Mouse (Mus musculus): ENCODE results near the gene Wbp1. TPM values are rescaled to one million over a fixed set of nuclear protein-coding genes. Genes with fewer than 3 reads are reported as not detected.

The Wbp1 gene
- total RNA-seq, 2 experiments from 2014 or later, result 58.2 to 61.4 TPM

DNA sequence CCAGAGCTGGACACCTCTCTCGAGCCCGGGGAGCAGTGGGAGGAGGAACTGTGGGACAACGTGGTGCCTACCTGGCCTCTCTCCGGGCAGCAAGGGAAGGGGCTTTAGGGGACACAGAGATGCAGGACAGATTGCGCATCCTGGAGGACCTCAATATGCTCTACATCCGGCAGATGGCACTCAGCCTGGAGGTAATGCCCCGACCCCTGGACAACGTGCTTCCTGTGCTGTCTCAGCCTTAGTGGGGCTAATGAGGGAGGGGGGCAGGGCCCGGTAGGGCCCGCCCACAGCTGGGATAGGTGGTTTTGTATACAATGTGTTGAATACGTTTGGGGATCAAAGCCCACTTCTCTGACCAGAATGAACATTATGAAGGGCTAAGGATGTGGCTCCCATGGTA, 16.7 kb upstream of the Wbp1 start:
- no peak for DNase-seq

DNA sequence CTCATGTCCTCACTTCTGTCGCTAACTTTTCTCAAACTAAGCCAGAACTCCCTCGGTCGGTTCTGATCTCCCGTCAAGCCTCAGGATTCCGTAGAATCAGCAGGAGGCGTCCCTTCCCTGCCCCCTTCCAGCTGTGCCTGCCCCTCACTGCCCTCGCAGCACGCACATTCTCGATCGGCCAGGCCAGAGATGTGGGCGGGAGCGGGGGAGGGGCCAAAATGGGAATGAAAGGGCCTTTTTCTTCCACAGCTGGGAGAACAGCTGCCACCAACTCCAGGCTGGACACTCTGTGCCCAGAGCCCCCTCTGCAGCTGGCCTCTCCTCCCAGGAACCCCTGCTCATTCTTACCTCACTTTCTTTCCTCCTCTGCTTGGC, 16.2 kb upstream of the Wbp1 start:
- DNase-seq, result peak; percentile 79 to 81

DNA sequence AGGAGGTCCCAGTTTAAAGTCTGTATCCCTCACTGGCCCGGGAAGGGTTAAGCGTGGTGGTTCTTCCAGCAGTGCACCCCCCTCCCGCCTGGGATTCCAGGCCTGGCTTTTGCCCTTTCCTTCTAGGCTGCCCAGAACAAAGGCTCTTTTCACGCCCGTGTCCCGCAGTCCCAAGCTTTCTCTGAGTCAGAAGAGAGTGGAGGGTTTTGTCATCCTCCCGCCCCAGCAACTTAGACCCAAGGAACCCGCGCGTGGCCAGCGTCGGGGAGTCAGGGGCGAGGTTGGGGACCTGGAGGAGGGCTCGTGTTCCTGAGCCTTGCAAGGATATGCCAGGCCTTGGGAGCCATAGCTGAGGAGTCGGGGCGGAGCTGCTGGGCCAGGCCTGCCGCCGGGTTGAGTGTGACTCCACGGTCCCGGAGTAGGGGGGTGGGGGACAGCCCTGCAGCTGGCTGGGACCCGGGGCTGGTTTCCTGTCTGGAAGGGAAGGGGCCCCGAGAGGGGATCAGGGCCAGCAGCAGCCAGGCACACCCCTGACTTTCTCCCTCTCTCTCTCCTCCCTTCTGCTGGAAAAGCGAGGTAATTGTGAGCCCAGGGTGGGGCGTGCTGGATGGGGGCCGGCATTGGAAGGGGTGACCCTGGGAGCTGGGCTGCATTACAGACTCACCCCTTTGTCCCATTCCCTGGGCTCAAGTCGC, 15.7 kb upstream of the Wbp1 start:
- peak in 1 of 2 experiments; percentile 56 for DNase-seq

DNA sequence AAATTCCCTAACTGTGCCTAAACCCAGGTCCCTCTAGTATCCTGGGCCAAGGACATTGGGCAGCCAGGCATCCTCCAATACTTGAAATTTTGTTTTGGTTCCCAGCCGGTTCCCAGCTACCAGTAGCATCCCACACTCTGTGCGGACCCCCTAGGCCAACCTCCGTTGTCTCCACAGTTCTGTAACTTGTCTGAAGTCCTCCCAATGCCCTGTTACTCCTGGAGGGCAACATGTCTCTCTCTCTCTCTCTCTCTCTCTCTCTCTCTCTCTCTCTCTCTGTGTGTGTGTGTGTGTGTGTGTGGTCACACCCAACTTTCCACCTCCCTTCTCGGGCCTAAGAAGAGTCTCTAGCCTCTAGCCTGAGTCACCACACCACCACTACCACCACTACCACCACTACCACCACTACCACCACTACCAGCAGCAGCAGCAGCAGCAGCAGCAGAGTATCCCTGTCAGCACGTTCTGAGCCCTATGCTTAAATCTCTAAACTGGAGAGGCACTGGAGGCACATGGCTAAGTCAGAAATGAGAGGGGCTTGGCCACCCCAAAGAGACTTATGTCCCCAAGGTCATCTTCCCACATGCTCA, 15.0 kb upstream of the Wbp1 start:
- no peak for DNase-seq

DNA sequence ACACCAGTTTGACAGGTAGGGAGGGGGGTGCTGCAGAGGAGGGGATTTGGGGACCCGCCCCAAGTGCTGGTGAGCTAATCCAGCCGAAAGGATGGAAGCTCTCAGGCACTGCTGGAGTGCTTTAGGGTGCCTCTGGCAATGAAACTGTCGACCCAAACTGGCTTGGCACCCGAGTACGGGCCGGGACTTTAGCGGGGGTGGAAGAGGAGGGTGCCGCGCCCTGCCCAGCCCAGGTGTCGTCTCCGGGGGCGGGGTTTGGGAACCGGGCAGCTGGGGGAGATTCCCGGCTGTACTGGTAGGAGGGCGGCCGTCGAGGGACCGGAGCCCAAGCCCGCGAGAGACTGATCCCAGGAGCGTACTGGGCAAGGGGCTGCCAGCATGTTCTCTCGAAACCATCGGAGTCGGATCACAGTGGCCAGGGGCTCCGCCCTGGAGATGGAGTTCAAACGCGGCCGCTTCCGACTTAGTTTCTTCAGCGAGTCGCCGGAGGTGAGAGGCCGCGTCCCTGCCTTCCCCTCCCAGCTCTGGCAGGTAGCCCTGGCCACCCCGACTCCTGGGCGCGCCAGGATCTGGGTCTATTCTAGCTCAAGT, 14.3 kb upstream of the Wbp1 start:
- DNase-seq, result no peak

DNA sequence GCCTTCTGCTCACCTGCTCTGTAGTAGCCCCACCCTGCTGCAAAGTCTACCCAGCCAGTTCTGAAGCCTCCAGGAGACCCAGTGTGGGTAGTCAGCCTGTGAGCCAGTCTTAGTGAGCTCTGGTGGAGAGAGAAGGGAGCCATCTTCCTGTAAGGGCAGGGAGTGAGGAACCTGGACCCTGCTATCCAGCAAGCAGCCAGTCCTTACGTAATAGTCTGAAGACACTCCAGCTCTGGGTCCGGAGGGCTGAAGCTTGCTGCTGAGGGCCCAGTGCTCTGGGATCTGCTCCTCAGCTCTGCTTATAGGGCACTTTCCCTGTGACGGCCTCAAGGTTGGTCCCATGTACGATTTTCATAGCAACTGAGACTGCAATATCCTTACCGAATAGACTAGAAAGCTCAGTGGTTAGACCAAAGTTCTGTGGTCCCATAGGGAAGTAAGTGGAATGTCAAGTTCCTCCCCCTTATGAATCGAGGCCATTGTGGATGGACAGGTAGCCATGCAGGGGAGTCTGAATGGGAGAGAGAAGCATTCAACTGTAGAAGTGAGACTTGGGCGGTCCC, 13.7 kb upstream of the Wbp1 start, which contains the start of gene Rtkn:
Rtkn (plus strand) TSS at position 513 of the 563 bp plus-strand sequence.
- DNase-seq, result peak in 1 of 2 experiments; percentile 2

DNA sequence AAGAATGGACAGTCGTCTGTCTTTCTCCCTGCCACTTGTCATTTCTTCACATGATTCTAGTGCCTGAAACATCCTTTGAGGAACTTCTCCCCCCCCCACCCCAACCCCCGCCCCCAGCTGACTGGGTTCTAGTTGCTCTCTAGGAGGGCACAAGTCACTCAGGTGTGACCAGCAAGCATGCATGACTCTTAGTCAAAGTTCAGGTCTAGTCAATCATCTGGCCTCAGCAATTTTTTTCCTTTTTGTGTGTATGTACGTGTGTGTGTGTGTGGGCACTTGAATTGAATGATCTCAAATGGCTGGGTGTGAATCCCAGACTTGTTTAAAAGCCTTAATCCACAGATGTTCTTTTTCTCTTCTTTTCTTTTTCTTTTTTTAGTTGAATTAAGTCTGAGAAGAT, 12.9 kb upstream of the Wbp1 start:
- DNase-seq, result no peak

DNA sequence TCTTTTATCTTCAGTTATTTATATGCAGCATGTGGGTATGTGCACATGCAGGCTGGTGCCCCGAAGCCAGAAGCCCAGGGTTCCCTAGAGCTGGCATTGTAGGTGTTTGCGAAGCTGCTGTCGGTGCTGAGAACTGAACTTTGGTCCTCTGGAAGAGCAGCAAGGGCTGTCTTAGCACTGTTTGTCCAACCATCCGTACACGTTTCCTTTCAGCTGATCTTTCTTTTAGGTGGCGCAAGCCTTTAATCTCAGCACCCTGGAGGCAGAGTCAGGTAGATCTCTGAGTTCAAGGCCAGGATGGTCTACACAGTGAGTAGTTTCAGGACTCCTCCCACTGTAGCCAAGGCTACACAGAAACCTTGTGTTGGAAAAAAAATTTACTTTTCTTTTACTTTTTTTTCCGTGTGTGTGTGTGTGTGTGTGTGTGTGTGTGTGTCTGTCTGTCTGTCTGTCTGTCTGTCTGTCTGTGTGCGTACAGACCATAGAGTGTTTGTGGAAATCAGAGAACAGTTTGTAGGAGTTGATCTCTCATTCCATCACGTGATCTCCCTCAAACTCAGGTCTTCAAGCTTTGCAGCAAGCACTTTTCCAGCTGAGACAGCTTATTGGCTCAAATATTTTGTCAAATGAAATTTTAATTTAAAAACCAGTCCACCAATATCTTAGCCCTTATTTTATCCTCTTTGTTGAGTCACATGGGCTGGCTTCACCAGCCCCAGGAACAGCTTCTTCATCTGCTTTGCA, 11.0 kb upstream of the Wbp1 start:
- DNase-seq, result no peak

DNA sequence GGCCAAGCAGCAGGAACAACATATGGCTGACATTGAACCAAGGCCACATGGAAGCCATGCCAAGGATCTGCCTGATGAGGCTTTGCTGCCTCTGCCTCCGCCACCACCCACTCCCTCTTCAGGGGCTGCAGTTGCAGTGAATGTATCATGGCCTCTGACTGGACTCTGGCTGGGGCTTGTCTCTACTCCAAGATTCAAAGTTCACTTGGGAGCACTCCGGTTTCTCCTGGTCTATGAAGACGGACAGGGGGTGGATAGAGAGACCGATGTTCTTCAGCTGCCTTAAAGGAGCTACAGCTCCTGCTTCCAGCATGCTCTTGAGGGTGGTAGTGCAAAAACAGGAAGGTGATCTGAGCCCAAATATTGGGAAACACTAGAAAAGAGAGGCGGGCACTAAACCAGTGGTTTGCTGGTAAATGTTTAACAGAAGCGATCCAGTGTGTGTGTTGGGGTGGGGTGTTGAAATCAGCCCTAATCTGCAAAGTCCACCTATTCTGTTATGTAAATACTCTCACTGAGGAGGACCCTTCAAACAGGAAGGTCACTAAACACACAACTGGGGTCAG, 10.2 kb upstream of the Wbp1 start:
- DNase-seq, result no peak

DNA sequence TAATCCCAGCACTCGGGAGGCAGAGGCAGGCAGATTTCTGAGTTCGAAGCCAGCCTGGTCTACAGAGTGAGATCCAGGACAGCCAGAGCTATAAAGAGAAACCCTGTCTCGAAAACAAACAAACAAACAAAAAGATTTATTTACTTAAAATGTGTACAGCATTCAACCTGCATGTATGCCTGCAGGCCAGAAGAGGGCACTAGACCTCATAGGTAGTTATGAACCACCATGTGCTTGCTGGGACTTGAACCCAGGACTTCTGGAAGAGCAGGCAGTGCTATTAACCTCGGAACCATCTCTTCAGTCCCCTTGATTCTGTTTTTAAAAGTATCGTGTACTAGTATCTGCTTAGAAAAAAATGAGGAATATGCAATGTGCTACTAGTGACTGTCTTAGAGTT, 6.1 kb upstream of the Wbp1 start:
- DNase-seq, result no peak

DNA sequence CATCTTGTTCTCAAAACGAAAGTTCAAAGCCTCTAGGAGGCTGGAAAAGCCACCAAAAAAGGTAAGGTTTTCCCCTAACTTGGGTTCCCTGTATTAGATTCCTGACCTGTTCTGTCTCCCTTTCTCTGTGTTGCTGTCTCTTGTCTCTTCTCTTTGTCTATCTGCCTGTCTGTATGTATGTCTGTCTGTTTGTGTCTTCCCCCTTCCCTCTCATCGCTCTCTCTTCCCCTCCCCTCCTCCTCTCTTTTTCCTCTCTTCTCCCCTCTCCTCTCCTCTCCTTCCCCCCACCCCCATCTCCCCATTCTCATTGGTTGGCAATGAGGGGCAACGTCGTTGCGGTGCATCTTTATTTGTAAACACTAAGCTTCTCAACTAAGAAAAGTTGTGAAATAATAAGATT, 4.0 kb upstream of the Wbp1 start, which contains the start of gene Ino80b:
Ino80b (minus strand) TSS at position 101 of the 400 bp plus-strand sequence.
- DNase-seq, result no peak

DNA sequence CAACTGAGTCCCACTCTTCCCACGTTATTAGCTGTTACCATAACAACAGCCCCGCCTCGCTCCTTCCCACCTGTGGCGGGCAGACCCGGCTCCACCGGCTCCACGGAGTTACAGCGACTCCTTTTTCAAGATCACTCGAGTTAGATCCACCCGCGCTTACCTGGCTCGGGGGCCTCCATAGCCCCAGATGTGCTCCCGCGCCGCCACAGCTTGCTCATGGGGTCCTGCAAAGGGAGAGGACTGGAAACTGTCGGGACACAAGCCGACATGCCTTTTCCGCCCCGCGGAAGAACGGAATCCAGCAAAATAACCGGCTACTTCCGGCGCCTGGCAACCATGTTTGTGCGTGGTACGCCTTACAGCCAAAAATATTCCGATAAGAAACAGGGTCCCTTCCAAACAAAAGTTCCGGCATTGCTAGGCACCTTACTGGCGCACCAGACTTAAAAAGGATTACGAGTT, 3.5 kb upstream of the Wbp1 start:
- DNase-seq, result peak; percentile 88 to 89

DNA sequence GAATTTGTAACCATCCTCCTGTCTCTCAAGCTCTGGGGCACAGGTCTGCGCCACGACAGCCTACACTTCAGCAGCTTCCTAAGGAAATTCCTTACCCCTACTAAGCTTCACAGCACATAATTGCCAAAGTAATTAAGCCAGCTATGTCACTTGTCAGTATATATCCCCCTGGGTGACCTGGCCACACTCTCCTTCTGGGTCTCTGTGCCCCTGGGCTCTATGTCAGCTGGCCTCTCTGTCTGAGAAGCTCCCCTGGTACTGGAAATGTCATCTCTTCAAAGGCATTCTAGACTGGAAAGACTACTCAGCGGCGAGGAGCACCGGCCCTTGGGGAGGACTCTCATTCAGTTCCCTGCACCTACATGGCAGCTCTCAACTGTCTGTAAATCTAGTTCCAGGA, 1.6 kb upstream of the Wbp1 start:
- no peak for DNase-seq

DNA sequence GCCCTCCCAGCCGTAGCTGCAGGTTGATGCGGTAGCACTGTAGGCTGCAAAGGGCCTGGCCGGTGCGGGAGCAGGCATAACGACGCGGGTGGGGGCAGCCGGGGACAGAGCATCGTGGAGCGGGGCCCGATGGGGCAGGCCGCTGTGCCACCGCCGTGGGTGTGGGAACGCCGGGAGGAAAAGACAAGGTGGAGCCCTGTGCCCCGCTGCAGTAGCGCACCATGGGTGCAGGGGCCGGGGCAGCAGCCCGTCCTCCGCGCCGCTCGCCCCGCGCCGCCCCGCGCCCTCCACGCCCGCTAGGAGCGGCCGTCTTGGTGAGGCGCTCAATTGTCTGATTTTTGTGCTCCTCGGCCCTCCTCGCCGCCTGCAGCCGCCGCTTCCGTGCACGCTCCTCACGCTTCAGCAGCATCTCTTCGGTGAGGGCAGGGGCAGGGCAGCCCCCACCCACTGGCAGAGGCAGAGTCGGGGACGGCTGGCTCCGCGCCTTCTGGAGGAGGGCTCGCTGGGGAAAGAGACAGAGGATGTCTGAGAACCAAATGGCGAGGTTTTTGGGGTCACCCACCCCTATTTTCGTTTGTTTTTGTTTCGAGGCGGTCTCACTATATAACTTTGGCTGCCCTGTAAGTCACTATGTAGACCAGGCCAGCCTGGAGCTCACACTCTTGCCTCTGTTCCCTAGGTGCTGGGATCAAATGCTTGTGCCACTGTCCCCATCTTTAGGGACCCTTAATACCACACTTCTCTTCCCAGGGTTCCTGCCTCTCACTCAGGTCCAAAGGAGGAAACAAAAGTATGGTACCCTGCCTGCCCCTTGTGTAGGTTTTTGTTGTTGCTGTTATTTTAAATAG, 728 bp upstream of the Wbp1 start:
- DNase-seq, result no peak

DNA sequence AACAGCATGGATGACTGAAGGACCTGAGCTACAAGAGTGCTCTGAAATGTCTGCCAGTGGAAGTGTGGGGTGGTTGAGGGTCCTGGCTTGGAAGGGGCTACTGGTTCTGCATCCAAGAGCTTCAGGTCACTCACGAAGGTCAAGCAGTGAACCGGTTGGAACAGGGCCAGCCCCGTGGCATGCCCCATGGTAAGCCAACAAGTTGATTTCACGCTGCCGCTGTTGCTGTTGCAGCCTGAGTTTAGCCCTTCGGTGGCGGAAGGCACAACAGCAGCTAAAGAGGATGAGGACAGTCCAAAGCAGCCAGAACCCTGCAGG, 1.7 kb downstream of the Wbp1 start:
- DNase-seq, result peak in 1 of 2 experiments; percentile 20

DNA sequence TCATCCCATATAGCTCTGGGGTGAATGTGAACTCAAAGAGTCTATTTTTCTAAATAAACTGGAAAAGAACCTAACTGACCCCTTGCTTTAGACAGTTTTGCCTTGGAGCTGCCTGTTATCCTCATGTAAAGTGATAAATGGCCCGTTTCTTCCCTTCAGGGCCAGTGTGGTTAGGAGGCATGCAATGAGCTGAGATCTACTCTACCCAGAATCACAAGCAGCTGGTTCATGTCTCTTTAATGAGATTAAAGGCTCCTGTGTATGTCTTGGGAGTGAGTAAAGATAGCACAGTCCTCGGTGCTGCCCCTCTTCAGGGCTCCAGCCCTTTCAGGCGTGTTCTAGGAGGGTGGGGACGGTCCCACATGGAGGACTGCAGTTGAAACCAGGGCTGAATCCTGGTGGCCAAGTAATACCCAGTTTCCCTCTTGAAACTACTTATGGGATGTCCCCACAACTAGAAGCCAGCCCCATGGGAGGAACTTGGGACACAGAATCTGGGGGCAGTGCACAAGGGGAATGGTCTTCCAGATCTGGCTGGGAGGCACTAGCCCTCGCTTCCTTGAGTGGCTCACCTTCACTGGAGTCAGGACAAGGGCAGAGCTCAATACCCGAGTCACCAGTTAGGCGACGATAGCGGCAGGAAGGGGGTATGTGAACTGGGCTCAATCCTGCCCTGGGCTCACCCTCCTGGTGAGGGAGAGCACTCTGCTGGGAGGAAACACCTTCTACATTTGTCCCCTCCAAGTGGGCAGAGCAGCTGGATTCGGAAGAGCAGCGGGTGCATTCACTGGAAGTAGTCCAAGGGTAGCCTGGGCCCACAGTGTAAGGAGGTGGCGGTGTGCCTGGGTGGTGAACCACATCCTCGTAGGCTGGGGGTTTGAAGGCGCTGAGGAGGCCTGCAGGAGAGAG, 2.3 kb downstream of the Wbp1 start:
- DNase-seq, result no peak

DNA sequence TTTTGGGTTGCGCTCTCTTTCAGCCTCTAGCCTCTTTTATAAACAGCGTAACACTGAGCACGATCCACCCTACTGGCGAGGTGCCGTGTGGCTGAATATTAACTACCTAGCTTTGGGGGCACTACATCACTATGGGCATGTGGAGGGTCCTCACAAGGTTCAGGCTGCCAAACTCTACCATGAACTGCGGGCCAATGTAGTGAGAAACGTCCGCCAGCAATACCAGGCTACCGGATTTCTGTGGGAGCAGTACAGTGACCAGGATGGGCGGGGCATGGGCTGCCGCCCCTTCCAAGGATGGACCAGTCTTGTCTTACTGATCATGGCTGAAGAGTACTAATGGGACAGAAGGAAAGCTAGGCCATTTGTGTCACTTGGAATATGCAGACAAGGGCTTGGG, 3.0 kb downstream of the Wbp1 start:
- DNase-seq, result peak in 1 of 2 experiments; percentile 4

DNA sequence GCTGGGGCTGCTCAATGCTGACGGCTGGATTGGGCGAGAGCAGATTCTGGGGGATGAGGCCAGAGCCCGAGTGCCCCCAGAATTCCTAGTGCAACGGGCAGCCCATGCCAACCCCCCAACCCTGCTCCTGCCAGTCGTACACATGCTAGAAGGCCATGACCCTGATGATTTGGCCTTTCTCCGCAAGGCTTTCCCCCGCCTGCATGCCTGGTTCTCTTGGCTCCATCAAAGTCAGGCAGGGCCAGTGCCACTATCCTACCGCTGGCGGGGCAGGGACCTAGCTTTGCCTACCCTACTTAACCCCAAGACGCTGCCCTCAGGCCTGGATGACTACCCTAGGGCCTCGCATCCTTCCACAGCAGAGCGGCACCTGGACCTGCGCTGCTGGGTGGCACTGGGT, 3.7 kb downstream of the Wbp1 start:
- DNase-seq, result peak in 1 of 2 experiments; percentile 4

DNA sequence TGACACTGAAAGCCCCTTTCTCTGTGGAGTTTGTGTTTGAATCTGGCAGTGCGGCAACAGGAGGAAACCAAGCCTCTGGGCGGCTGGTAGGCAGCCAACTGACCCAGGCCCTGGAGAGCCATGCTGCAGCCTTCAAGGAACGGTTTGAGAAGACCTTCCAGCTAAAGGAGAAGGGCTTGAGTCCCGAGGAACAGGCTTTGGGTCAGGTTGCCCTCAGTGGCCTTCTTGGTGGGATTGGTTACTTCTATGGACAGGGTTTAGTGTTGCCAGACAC, 4.3 kb downstream of the Wbp1 start:
- DNase-seq, result peak in 1 of 2 experiments; percentile 3

DNA sequence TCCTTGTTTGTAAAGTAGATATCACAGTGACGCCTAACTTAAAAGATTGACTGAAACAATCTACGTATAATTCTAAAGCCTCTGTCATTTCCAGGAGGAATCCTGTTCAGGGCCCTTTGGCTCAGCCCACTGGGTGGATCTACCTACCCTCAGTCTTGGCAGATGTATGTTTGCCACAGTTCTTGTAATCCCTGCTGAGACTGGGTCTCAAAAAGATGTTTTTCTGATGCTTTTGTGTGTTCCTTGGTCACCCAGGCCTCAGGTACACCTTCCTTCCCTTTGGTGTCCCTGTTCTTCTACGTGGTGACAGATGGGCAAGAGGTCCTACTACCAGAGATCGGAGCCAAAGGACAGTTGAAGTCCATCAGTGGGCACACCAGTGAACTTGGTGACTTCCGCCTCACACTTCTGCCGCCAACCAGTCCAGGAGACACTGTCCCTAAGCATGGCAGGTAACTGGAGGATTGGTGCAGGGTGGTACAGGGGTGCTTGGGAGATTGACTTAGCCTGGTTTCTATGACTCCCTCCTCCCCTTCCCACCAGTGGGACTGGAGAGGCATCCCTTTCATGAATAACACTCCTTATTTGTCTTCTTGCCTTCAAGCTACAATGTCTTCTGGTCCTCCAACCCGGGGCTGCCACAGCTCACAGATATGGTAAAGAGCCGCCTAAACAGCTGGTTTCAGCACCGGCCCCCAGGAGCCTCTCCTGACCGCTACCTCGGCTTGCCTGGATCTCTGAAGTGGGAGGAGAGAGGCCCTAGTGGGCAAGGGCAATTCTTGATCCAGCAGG, 4.8 kb downstream of the Wbp1 start:
- peak in 1 of 2 experiments; percentile 4 for DNase-seq
